16 mouse cellular contexts compared by ENCODE assay signal in the genomic region with DNA sequence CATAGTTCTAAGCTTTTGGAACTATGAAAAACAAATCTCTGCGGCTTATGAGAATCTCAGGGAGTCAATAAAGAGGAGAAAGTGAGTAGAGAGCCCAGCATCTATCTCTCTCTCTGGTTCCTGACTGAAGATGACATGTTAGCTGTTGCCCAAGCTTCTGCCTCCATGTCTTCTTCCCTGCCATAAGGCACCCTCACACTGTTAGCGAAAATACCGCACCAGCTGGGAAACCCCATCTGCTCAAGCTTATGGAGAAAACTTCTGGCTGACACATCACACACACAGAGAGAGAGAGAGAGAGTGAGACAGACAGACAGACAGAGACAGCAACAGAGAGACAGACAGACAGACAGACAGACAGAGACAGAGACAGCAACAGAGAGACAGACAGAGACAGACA. TPM values are rescaled to one million over a fixed set of nuclear protein-coding genes. Genes with fewer than 3 reads are reported as not detected.
DNase-seq lines count a peak whose midpoint lies in the region; ATAC-seq and TF ChIP-seq lines count a peak whose summit lies in the region.
"Had no signal": no experiment of that assay in that cellular context is flagged by ENCODE, and none has a peak within 500 bp of the region (broad histone marks: within the 10 kb centered on the region; RNA-seq: fewer than 3 reads in every experiment).

No protein-coding gene starts in this region.

- ATAC-seq in monocyte, adult 5-6 weeks (replicated peaks; ENCODE audit: insufficient number of reproducible peaks, low FRiP score, low TSS enrichment, poor library complexity, severe bottlenecking): no peak

- no peak overlapping the region for H3K27ac ChIP-seq in layer of hippocampus, adult 2 months
- H3K27ac ChIP-seq in left cerebral cortex, adult 2 months: no peak overlapping the region
- H3K27ac ChIP-seq: gastrocnemius, adult 2 months; heart, adult 2 months; limb, embryonic 13.5 days; midbrain, embryonic 12.5 days had no signal

- no peak overlapping the region for H3K4me3 ChIP-seq in layer of hippocampus, adult 2 months
- H3K4me3 ChIP-seq in left cerebral cortex, adult 2 months: no peak overlapping the region
- H3K4me3 ChIP-seq: gastrocnemius, adult 2 months; heart, adult 2 months; limb, embryonic 13.5 days; midbrain, embryonic 12.5 days had no signal

- no peak for TF ChIP-seq CTCF in layer of hippocampus, adult 2 months (conservative IDR thresholded peaks at IDR 0.05)
- TF ChIP-seq CTCF in left cerebral cortex, adult 2 months (IDR thresholded peaks at IDR 0.05): no peak

- intact Hi-C loops in left cerebral cortex, adult 2 months (cut with DNase I): no loop called here

- peak; percentile 37 to 41 for DNase-seq in frontal cortex, postnatal 10 days (ENCODE audit: low spot score in 2 of 2)
- DNase-seq in layer of hippocampus, adult 2 months (ENCODE audit: low spot score in 2 of 2): peak; percentile 63 to 76
- peak; percentile 26 to 44 for DNase-seq in left cerebral cortex, adult 2 months (ENCODE audit: extremely low spot score in 1 of 2, low spot score in 2 of 2)
- DNase-seq in right cerebral cortex, postnatal 25 days: peak; percentile 38
- DNase-seq in thymus, postnatal 0 days (ENCODE audit: low spot score): no peak
- no peak for DNase-seq in embryo, embryonic 10.5 days (ENCODE audit: low spot score)
- DNase-seq: adrenal gland, postnatal 36 days; cerebellum, adult 18-20 months; gastrocnemius, adult 2 months; heart, adult 2 months; heart, postnatal 10 days; lung, postnatal 36 days; thymus, postnatal 25 days had no signal

RNA-seq across cellular contexts. Expression of a gene that starts 15.2 kb away (rescaled TPM):
- under 1 TPM; 0.79 to 0.81 TPM for total RNA-seq in layer of hippocampus, adult 2 months (2021)
- total RNA-seq in left cerebral cortex, adult 2 months (2021): 1 to 10 TPM in 1 of 2 experiments, under 1 TPM in 1; 0.68 to 1.4 TPM
- 0.99 and 1.0 TPM in 2 replicates for polyA plus RNA-seq in thymus, postnatal 0 days (2015; fragmentation: Nextera tagmentation; extraction: Ambion mirVana)
- not detected in 3 replicates for total RNA-seq in monocyte, adult 5-6 weeks (2017)

Comparison
In these comparisons a context has a peak if more than half of its experiments do, and no peak if none do; other contexts are left out.
1. DNase-seq: peak in frontal cortex, postnatal 10 days (2 of 2), layer of hippocampus, adult 2 months (2 of 2), left cerebral cortex, adult 2 months (2 of 2) and right cerebral cortex, postnatal 25 days (single experiment); none in thymus, postnatal 0 days (single experiment) and embryo, embryonic 10.5 days (single experiment).